Mouse (Mus musculus) MEL (cell line): ENCODE data around the gene Naif1.

Experiments
- CHD2 ChIP-seq: IDR thresholded peaks from 2 replicates; pipeline ENCODE4 v1.6.1; 2011; ENCODE audit warnings: low read length, improper control_type of control experiment
- POLR2A ChIP-seq, 2 experiments: IDR thresholded peaks; 2 replicates each; pipeline ENCODE4 v1.6.1; 2011 to 2012; ENCODE audit warnings: low read length in 2 of 2, mild to moderate bottlenecking in 2 of 2, control low read depth in 1 of 2, improper control_type of control experiment in 1 of 2, low read depth in 1 of 2, moderate library complexity in 1 of 2; ENCODE audit not compliant: control insufficient read depth in 1 of 2, insufficient read depth in 1 of 2, poor library complexity in 1 of 2
- USF2 ChIP-seq, 2 experiments: IDR thresholded peaks; 2 replicates each; pipeline ENCODE4 v1.6.1; 2011 to 2012; ENCODE audit warnings: improper control_type of control experiment in 2 of 2, low read length in 2 of 2, borderline replicate concordance in 1 of 2, inconsistent platforms in 1 of 2, low read depth in 1 of 2, mild to moderate bottlenecking in 1 of 2; ENCODE audit not compliant: insufficient read depth in 1 of 2

DNA sequence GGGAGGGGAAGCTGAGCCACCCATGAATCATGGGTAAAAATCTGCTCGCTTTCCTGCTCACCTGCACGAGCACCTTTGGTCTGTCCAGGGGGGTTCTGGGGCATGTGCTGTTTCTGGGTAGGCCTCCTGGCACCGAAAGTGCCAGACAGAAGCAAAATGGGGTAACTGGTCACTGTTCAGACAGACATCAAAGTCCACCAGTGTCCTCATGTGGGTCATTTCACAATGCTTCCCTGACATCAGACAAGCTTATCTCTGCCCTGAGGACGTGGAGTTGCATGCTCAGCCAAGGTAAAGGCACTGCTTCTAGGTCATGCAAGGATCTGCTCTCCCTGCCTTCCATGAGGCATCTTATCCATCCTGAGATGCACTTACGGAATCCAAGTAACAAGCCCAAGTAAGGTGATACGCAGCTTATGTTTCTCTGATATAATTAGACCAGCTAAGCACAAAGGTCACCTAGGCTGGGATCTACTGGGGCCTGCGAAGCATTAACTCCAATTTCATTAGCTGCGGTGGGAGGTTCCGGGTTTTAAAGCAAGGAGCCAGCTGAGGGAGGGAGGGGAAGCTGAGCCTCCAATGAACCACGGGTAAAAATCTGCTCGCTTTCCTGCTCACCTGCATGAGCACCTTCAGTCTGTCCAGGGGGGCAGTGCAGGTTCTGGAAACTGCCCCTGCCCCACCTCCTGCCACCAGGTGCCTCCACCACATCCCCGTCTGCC lies 31.7 kb upstream of the Naif1 start:
- no peak for TF ChIP-seq CHD2
- no peak for TF ChIP-seq POLR2A (IDR thresholded peaks at IDR 0.05; ENCODE audit: control insufficient read depth in 1 of 2, insufficient read depth in 1 of 2, low read depth in 1 of 2, low read length in 2 of 2, poor library complexity in 1 of 2)
- no peak for TF ChIP-seq USF2 (IDR thresholded peaks at IDR 0.05; ENCODE audit: borderline replicate concordance in 1 of 2, insufficient read depth in 1 of 2, low read depth in 1 of 2, low read length in 2 of 2)
